ENCODE assay signal across 8 mouse cellular contexts in the genomic region with DNA sequence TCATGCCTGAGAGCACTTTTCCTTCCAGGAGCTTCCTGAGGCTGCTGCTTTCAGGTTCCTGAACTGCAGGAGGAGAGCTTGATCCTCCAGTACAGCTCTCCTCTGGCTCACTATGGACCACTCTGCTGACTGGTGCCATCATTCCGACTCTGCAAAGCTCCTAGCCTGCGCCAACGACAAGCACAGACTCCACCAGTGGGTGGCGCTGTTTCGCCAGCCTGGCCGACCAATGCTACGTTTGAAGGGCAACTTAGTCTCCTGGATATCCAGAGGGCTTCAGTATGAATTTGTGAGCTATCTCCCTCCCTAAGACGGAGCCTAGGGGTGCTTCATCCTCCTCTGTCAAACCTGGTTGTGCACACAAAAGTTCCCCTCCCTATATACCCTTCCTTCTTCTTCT. TPM values are rescaled to one million over a fixed set of nuclear protein-coding genes. Genes with fewer than 3 reads are reported as not detected.
DNase-seq lines count a peak whose midpoint lies in the region; ATAC-seq and TF ChIP-seq lines count a peak whose summit lies in the region.

No protein-coding gene starts in this region.

- WGBS in kidney, embryonic 16.5 days = 12% methylated on average over 8 of the region's 8 CpGs

- no peak for TF ChIP-seq POLR2A in embryonic fibroblast, embryonic 13.5 days (IDR thresholded peaks at IDR 0.05; ENCODE audit: low read depth, low read length)

- TF ChIP-seq CTCF in embryonic fibroblast, embryonic 13.5 days (IDR thresholded peaks at IDR 0.05; ENCODE audit: borderline replicate concordance, insufficient read depth, low read length) = peak; percentile 91

- no peak overlapping the region for H3K9ac ChIP-seq in kidney, embryonic 16.5 days (replicated peaks; ENCODE audit: low read length)

- H3K4me1 ChIP-seq in embryonic fibroblast, embryonic 13.5 days (ENCODE audit: control insufficient read depth, insufficient read depth, low read length) = no peaks in the 10 kb centered on the region
- no peaks in the 10 kb centered on the region for H3K4me1 ChIP-seq in kidney, embryonic 16.5 days (ENCODE audit: insufficient read depth, low read length)

- no peak overlapping the region for H3K4me2 ChIP-seq in kidney, embryonic 16.5 days (replicated peaks; ENCODE audit: low read depth, low read length)

- H3K4me3 ChIP-seq in embryonic fibroblast, embryonic 13.5 days (ENCODE audit: insufficient read depth, low read length) = no peak overlapping the region
- no peak overlapping the region for H3K4me3 ChIP-seq in kidney, embryonic 16.5 days (ENCODE audit: low read length)

- H3K9me3 ChIP-seq in kidney, embryonic 16.5 days (ENCODE audit: low read length) = no peaks in the 10 kb centered on the region

- H3K36me3 ChIP-seq in kidney, embryonic 16.5 days (ENCODE audit: insufficient read depth, low read length) = no peaks in the 10 kb centered on the region
- H3K36me3 ChIP-seq in splenic B cell, adult 2 months (ENCODE audit: control insufficient read depth, insufficient read depth, low read length, poor library complexity, severe bottlenecking) = no peaks in the 10 kb centered on the region

- H3K27ac ChIP-seq in embryonic fibroblast, embryonic 13.5 days (ENCODE audit: insufficient read depth, low read length) = no peak overlapping the region
- H3K27ac ChIP-seq in kidney, embryonic 16.5 days (ENCODE audit: low read length) = peak overlapping the region; percentile 7; the same call in 1 of the 2 replicates

- DNase-seq in cerebellum, postnatal 14 days = peak; percentile 51 to 77
- DNase-seq in cerebellum, adult 8-10 months = no peak
- DNase-seq in urinary bladder, postnatal 14 days (ENCODE audit: low spot score) = peak; percentile 39
- no peak for DNase-seq in urinary bladder, postnatal 10 days (ENCODE audit: low spot score)
- peak; percentile 28 for DNase-seq in lung, postnatal 36 days
- peak; percentile 75 for DNase-seq in splenic B cell, adult 2 months (ENCODE audit: low read depth, low spot score)

- no peaks in the 10 kb centered on the region for H3K27me3 ChIP-seq in kidney, embryonic 16.5 days (ENCODE audit: insufficient read depth, low read length)
- H3K27me3 ChIP-seq in splenic B cell, adult 2 months (ENCODE audit: control insufficient read depth, insufficient read depth, low read length, poor library complexity, severe bottlenecking) = no peaks in the 10 kb centered on the region

- peak; percentile 49 for ATAC-seq in kidney, embryonic 16.5 days (ENCODE audit: low FRiP score, low TSS enrichment)

RNA-seq across cellular contexts. Expression of a gene that starts 43.0 kb away (rescaled TPM):
- polyA plus RNA-seq in embryonic fibroblast, embryonic 13.5 days (2011; ENCODE audit: insufficient read length, low read depth, missing spikeins) = 4.4 TPM in 1 of 2 replicates, not detected in the other
- polyA plus RNA-seq in kidney, embryonic 16.5 days (2015; fragmentation: Nextera tagmentation; extraction: Ambion mirVana) = 48.1 and 51.5 TPM in 2 replicates

Comparison
In these comparisons a context has a peak if more than half of its experiments do, and no peak if none do; other contexts are left out.
1. DNase-seq: peak in cerebellum, postnatal 14 days (2 of 2), urinary bladder, postnatal 14 days (single experiment), lung, postnatal 36 days (single experiment) and splenic B cell, adult 2 months (single experiment); none in cerebellum, adult 8-10 months (single experiment) and urinary bladder, postnatal 10 days (single experiment).